Mouse (Mus musculus): ENCODE measurements at regions not wholly inside any gene's neighbourhood (a gene's known extent, or its start where the extent isn't known, plus 50 kb on each side); places are given as distances from the start of the nearest gene placed in this dataset.

GRCm38 (mm10) chr14:47795062-47795461, 146.8 kb downstream of the Ktn1 start:
- DNase-seq (ENCODE audit: low read depth, low spot score): no peak

GRCm38 (mm10) chr14:47798203-47798602, 150.0 kb downstream of the Ktn1 start:
- no peak for DNase-seq (ENCODE audit: low read depth, low spot score)

- DNase-seq (ENCODE audit: low read depth, low spot score): no peak
Observed at GRCm38 (mm10) chr14:47799564-47799963, 151.3 kb downstream of the Ktn1 start.

- no peak for DNase-seq (ENCODE audit: low read depth, low spot score)
Observed at GRCm38 (mm10) chr14:47805202-47805601, 157.0 kb downstream of the Ktn1 start.

GRCm38 (mm10) chr14:47805771-47806535, 157.7 kb downstream of the Ktn1 start:
- no peak for DNase-seq (ENCODE audit: low read depth, low spot score)

GRCm38 (mm10) chr14:47808097-47808910, 160.1 kb downstream of the Ktn1 start:
- no peak for DNase-seq (ENCODE audit: low read depth, low spot score)

GRCm38 (mm10) chr14:47818224-47818623, 170.0 kb downstream of the Ktn1 start:
- no peak for DNase-seq (ENCODE audit: low read depth, low spot score)

GRCm38 (mm10) chr14:47818641-47819040, 170.4 kb downstream of the Ktn1 start:
- DNase-seq (ENCODE audit: low read depth, low spot score): no peak

- no peak for DNase-seq (ENCODE audit: low read depth, low spot score)
Observed at GRCm38 (mm10) chr14:47820571-47821143, 172.4 kb downstream of the Ktn1 start.

- no peak for DNase-seq (ENCODE audit: low read depth, low spot score)
Observed at GRCm38 (mm10) chr14:47823182-47823581, 174.9 kb downstream of the Ktn1 start.

- DNase-seq (ENCODE audit: low read depth, low spot score): no peak
Observed at GRCm38 (mm10) chr14:47823696-47824095, 175.4 kb downstream of the Ktn1 start.

GRCm38 (mm10) chr14:47825446-47825956, 177.3 kb downstream of the Ktn1 start:
- DNase-seq (ENCODE audit: low read depth, low spot score): no peak

- DNase-seq (ENCODE audit: low read depth, low spot score): no peak
Observed at GRCm38 (mm10) chr14:47826545-47826944, 178.3 kb downstream of the Ktn1 start.

GRCm38 (mm10) chr14:47827623-47828022, 179.4 kb downstream of the Ktn1 start:
- no peak for DNase-seq (ENCODE audit: low read depth, low spot score)

- DNase-seq (ENCODE audit: low read depth, low spot score): no peak
Observed at GRCm38 (mm10) chr14:47833696-47834095, 185.4 kb downstream of the Ktn1 start.

- no peak for DNase-seq (ENCODE audit: low read depth, low spot score)
Observed at GRCm38 (mm10) chr14:47835408-47835807, 187.2 kb downstream of the Ktn1 start.

GRCm38 (mm10) chr14:47839493-47840215, 191.4 kb downstream of the Ktn1 start:
- no peak for DNase-seq (ENCODE audit: low read depth, low spot score)

- no peak for DNase-seq (ENCODE audit: low read depth, low spot score)
Observed at GRCm38 (mm10) chr14:47844366-47844765, 196.1 kb downstream of the Ktn1 start.

- DNase-seq (ENCODE audit: low read depth, low spot score): no peak
Observed at GRCm38 (mm10) chr14:47848861-47849260, 200.6 kb downstream of the Ktn1 start.

GRCm38 (mm10) chr14:47856280-47856765, 208.1 kb downstream of the Ktn1 start:
- no peak for DNase-seq (ENCODE audit: low read depth, low spot score)

GRCm38 (mm10) chr14:47857271-47857670, 209.0 kb downstream of the Ktn1 start:
- no peak for DNase-seq (ENCODE audit: low read depth, low spot score)
